Mouse (Mus musculus) kidney, postnatal 4 days (tissue): ENCODE measurements around the gene B020004J07Rik.
"Not testable (repeated sequence)": the region's sequence is repeated elsewhere in the genome, so short reads cannot be mapped to it uniquely, and the experiment has no call there.

ENCODE experiments used
- DNase-seq, 2 experiments: peaks; one replicate each; pipeline ENCODE4 v3.0.0; 2021; ENCODE audit warnings: mixed read lengths in 2 of 2

Gene B020004J07Rik

GRCm38 (mm10) chr4:101843923-101844322, at the start of gene B020004J07Rik:
Gene B020004J07Rik (minus strand): TSS chr4:101844023.
- DNase-seq = not testable (repeated sequence)

GRCm38 (mm10) chr4:101889377-101889776, 45.6 kb upstream of the B020004J07Rik start:
- no peak for DNase-seq

GRCm38 (mm10) chr4:101883641-101884040, 39.8 kb upstream of the B020004J07Rik start:
- DNase-seq = no peak

- DNase-seq = peak in 1 of 2 experiments; percentile 2
Observed at GRCm38 (mm10) chr4:101875687-101876086, 31.9 kb upstream of the B020004J07Rik start.

- DNase-seq = not testable (repeated sequence)
Observed at GRCm38 (mm10) chr4:101872031-101872430, 28.2 kb upstream of the B020004J07Rik start.

- no peak for DNase-seq
Observed at GRCm38 (mm10) chr4:101862289-101862688, 18.5 kb upstream of the B020004J07Rik start.

GRCm38 (mm10) chr4:101860873-101861272, 17.1 kb upstream of the B020004J07Rik start:
- DNase-seq = peak in 1 of 2 experiments; percentile 10

- DNase-seq = no peak
Observed at GRCm38 (mm10) chr4:101850908-101851307, 7.1 kb upstream of the B020004J07Rik start.
